Mouse (Mus musculus) liver, adult 2 months (tissue): Measurements from ENCODE around the gene Ankrd11. TPM values are rescaled to one million over a fixed set of nuclear protein-coding genes. Genes with fewer than 3 reads are reported as not detected.
A peak's percentile ranks its signal among the peaks of the same experiment; 100 is the strongest.

Source experiments
- DNase-seq: peaks from one replicate; pipeline ENCODE4 v3.0.0-alpha.2; 2011; ENCODE audit warnings: low read depth, low spot score; ENCODE audit errors: extremely low read depth
- H3K27ac ChIP-seq: fragments of 200-500 bp; replicated peaks from 2 replicates; pipeline ENCODE4 v1.5.1; 2012; ENCODE audit warnings: low read depth, mild to moderate bottlenecking, control low read depth, inconsistent platforms, low read length; ENCODE audit not compliant: insufficient read depth
- H3K27me3 ChIP-seq: fragments of 200-500 bp; 2 replicates; pipeline ENCODE4 v1.6.1; 2012; ENCODE audit warnings: mild to moderate bottlenecking, moderate library complexity, low read length, inconsistent platforms; ENCODE audit not compliant: control insufficient read depth, insufficient read depth
- H3K36me3 ChIP-seq: fragments of 200-500 bp; 2 replicates; pipeline ENCODE4 v1.6.1; 2012; ENCODE audit warnings: low read length, inconsistent platforms; ENCODE audit not compliant: control insufficient read depth, insufficient read depth
- H3K4me1 ChIP-seq: fragments of 200-500 bp; 2 replicates; pipeline ENCODE4 v1.6.1; 2011; ENCODE audit warnings: low read length; ENCODE audit not compliant: control insufficient read depth, insufficient read depth
- H3K4me3 ChIP-seq: fragments of 200-500 bp; 2 replicates; pipeline ENCODE4 v1.5.1; 2011; ENCODE audit warnings: low read depth, mild to moderate bottlenecking, control low read depth, low read length, moderate library complexity; ENCODE audit not compliant: insufficient read depth
- H3K79me2 ChIP-seq: fragments of 200-500 bp; 2 replicates; pipeline ENCODE4 v1.6.1; 2012; ENCODE audit warnings: inconsistent platforms, mild to moderate bottlenecking, low read length, moderate library complexity; ENCODE audit not compliant: control insufficient read depth, insufficient read depth
- H3K9ac ChIP-seq: fragments of 200-500 bp; 2 replicates; pipeline ENCODE4 v1.6.1; 2012; ENCODE audit warnings: low read depth, mild to moderate bottlenecking, control low read depth, inconsistent platforms, low read length
- CTCF ChIP-seq: fragments of 200-500 bp; IDR thresholded peaks from 2 replicates; pipeline ENCODE4 v1.5.1; 2011; ENCODE audit warnings: low read depth, low read length, control low read depth
- POLR2A ChIP-seq: fragments of 200-500 bp; IDR thresholded peaks from 2 replicates; pipeline ENCODE4 v1.6.1; 2011; ENCODE audit warnings: low read length, control low read depth; ENCODE audit not compliant: insufficient read depth; ENCODE audit errors: extremely low read depth
- WGBS: fragments of 180-500 bp; shearing (Covaris S2); methylation state at CpG from one replicate; pipeline ENCODE4 v1.1.7; 2018; 5-methylcytosine and 5-hydroxymethylcytosine counted together
- polyA plus RNA-seq: library from polyadenylated mRNA; depleted of rRNA; stranded (reverse); fragments of >200 nt; gene quantifications from 2 replicates; pipeline ENCODE4 v1.2.3, GENCODE M21; 2012
- total RNA-seq: library from RNA; depleted of rRNA; stranded (reverse); fragments of >200 nt; gene quantifications from 2 replicates; pipeline ENCODE4 v1.2.3, GENCODE M21; 2014

Gene Ankrd11
- total and polyA plus RNA-seq, 2 experiments: 22.1 to 28.3 TPM

DNA sequence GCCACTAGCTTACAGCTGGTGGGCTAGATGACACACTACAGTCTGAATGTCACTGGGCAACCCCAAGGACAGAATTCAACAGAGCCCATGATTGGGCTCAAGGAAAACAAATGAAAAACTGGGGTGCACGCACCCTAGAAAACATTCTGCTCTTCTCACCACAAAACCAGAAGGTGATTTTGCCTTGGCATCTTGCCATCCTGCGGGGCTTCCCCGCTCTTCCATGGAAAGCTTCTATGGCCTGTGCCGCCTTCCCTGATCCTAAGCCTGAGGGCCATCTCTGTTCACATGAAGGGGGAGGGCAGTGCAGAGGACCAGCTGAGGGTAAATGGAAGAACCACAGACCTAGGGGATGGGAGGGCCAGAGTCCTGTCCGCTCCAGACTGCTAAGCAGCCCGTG lies 174.1 kb downstream of the Ankrd11 start:
- H3K9ac ChIP-seq: no peak overlapping the region
- H3K4me3 ChIP-seq: no peak overlapping the region
- no peak for DNase-seq
- TF ChIP-seq CTCF (no peak), POLR2A (no peak)
- peaks cover 7% of the 10 kb centered on the region for H3K4me1 ChIP-seq
- 88% methylated on average over 6 of the region's 6 CpGs for WGBS
- no peak overlapping the region for H3K27ac ChIP-seq
- no peaks in the 10 kb centered on the region for H3K79me2 ChIP-seq
- no peaks in the 10 kb centered on the region for H3K36me3 ChIP-seq
- no peaks in the 10 kb centered on the region for H3K27me3 ChIP-seq

DNA sequence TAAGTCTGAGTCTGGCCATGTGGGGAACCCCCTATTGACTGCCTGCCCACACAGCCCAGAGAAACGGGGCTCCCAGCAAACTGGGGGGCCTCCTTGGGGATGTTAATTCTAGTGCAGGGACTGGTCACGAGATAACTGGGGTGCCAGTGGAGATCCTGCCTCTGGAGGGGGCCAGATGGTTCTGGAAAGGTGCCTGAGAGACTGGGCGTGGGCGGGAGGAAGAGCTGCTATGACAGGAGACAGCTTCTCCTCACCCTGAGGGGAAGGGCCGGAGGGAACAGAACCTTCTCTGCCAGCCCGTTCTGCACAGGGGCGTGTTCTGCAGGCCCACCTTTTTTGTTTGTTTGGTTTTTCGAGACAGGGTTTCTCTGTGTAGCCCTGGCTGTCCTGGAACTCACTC lies 175.8 kb downstream of the Ankrd11 start:
- no peaks in the 10 kb centered on the region for H3K27me3 ChIP-seq
- TF ChIP-seq CTCF (no peak), POLR2A (no peak)
- no peak overlapping the region for H3K27ac ChIP-seq
- H3K36me3 ChIP-seq: no peaks in the 10 kb centered on the region
- no peak overlapping the region for H3K9ac ChIP-seq
- DNase-seq: no peak
- no peak overlapping the region for H3K4me3 ChIP-seq
- 78% methylated on average over 8 of the region's 8 CpGs for WGBS
- no peaks in the 10 kb centered on the region for H3K79me2 ChIP-seq
- H3K4me1 ChIP-seq: peaks cover 8% of the 10 kb centered on the region

DNA sequence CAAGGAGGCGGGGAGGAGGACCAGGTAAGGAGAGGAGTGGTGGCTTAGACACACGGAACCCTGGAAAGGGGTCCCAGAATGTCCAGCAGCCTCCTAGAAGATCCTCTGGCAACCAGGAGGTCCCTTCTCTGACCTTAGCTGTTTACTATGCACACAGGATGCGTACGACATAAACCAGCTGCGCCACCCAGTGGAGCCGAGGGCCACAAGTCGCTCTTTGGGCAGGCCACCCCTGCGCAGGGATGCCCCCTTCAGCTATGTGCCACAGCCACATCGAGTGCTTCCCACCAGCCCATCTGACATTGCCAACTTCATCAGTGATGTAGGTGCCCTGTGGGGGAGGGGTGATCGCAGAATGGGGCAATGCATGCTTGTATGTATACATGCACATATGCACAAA lies 176.6 kb downstream of the Ankrd11 start:
- TF ChIP-seq POLR2A (no peak), CTCF (peak; percentile 76)
- 66% methylated on average over 10 of the region's 10 CpGs for whole genome bisulfite sequencing
- H3K4me3 ChIP-seq: no peak overlapping the region
- H3K4me1 ChIP-seq: peaks cover 8% of the 10 kb centered on the region
- H3K27ac ChIP-seq: no peak overlapping the region
- no peaks in the 10 kb centered on the region for H3K27me3 ChIP-seq
- H3K9ac ChIP-seq: no peak overlapping the region
- DNase-seq: no peak
- H3K36me3 ChIP-seq: no peaks in the 10 kb centered on the region
- H3K79me2 ChIP-seq: no peaks in the 10 kb centered on the region

DNA sequence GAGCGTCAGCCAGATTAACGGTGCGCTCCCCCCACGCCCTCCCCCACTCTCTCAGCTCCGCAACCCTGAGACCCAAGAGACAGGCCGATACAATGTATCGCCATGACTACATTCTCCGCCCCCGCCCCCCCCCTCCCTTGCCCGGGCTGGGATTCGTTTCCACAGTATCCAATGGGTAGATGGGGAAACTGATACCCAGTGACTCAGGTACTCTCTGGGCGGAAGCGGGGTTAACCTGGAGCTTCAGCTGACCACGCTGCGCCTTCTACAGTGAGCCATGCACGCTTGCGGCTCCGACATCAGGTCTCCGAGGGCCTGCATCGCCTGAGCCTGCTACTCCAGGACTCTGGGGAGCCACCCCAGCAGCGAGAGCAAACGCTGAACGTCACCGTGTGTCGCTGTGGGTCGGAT lies 177.4 kb downstream of the Ankrd11 start:
- H3K79me2 ChIP-seq: no peaks in the 10 kb centered on the region
- H3K36me3 ChIP-seq: no peaks in the 10 kb centered on the region
- no peak for DNase-seq
- H3K9ac ChIP-seq: no peak overlapping the region
- H3K4me3 ChIP-seq: no peak overlapping the region
- TF ChIP-seq CTCF (no peak), POLR2A (no peak)
- no peaks in the 10 kb centered on the region for H3K27me3 ChIP-seq
- no peak overlapping the region for H3K27ac ChIP-seq
- H3K4me1 ChIP-seq: peaks cover 8% of the 10 kb centered on the region
- 62% methylated on average over 26 of the region's 26 CpGs for WGBS

DNA sequence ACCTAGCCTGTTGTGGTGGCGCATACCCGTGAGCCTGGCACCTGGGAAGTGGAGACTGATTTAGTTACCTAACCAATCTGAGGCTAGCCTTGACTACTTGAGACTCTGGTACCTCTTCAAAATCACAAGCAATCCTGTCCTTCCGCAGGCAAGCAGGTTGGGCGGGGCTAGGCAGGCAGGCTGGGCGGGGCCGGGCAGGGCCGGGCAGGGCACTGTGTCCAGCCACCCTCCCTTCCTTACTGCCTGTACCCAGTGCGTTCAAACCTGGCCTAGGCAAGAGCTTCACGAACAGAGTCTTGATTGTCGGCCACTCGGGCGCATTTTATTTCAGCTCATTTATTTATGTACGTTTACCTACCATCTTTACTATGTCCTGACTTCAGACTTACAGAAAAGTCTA lies 182.2 kb downstream of the Ankrd11 start:
- DNase-seq: no peak
- 64% methylated on average over 13 of the region's 13 CpGs for WGBS
- Histone ChIP-seq H3K9ac (no peak overlapping the region), H3K79me2 (no peaks in the 10 kb centered on the region), H3K4me1 (peaks cover 15% of the 10 kb centered on the region), H3K36me3 (no peaks in the 10 kb centered on the region), H3K4me3 (no peak overlapping the region), H3K27ac (peak overlapping the region; percentile 67), H3K27me3 (no peaks in the 10 kb centered on the region)
- TF ChIP-seq CTCF: no peak
- no peak for TF ChIP-seq POLR2A

DNA sequence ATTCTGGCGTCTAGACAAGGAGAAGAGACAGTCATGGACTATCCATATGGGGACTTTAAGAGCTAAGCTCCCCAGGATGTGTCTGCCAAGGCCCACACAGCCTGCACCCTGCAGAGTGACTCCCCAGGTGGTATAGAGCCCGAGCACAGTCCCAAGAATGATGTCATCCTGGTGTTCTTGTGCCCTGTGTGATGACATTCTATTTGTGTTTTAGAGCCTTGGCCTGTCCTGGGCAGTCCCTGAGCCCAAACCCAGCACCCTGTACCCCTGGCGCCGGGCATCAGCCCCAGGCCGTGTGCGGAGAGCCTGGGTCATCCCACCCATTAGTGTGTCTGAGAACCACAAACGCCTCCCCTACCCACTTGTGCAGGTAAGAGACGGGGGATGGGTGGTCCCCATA lies 185.8 kb downstream of the Ankrd11 start:
- Histone ChIP-seq H3K4me3 (no peak overlapping the region), H3K27me3 (no peaks in the 10 kb centered on the region), H3K9ac (no peak overlapping the region), H3K79me2 (no peaks in the 10 kb centered on the region), H3K27ac (no peak overlapping the region), H3K36me3 (no peaks in the 10 kb centered on the region), H3K4me1 (peaks cover 21% of the 10 kb centered on the region)
- peak; percentile 50 for DNase-seq
- 70% methylated on average over 8 of the region's 8 CpGs for WGBS
- TF ChIP-seq CTCF (no peak), POLR2A (no peak)
